Mouse (Mus musculus) CH12.LX (cell line): ENCODE data around the gene Acot13.

Experiments
- CHD1 ChIP-seq: IDR thresholded peaks from 2 replicates; pipeline ENCODE4 v1.6.1; 2012; ENCODE audit warnings: low read depth, low read length, improper control_type of control experiment, inconsistent platforms
- CTCF ChIP-seq, 2 experiments: IDR thresholded peaks in 1 of 2; conservative IDR thresholded peaks in 1 of 2; 2 replicates each; pipeline ENCODE4 v1.5.1; 2011 to 2012; ENCODE audit warnings: low read depth in 2 of 2, low read length in 2 of 2, improper control_type of control experiment in 1 of 2, inconsistent platforms in 1 of 2, mild to moderate bottlenecking in 1 of 2, moderate library complexity in 1 of 2
- EP300 ChIP-seq: IDR thresholded peaks from 2 replicates; pipeline ENCODE4 v1.6.1; 2011; ENCODE audit warnings: low read length, improper control_type of control experiment
- MEF2A ChIP-seq: IDR thresholded peaks from 2 replicates; pipeline ENCODE4 v1.6.1; 2014; ENCODE audit warnings: low read depth, mild to moderate bottlenecking, inconsistent platforms, low read length, improper control_type of control experiment, borderline replicate concordance
- NRF1 ChIP-seq: IDR thresholded peaks from 2 replicates; pipeline ENCODE4 v1.6.1; 2014; ENCODE audit warnings: low read depth, mild to moderate bottlenecking, inconsistent platforms, low read length, improper control_type of control experiment, moderate library complexity
- PAX5 ChIP-seq: IDR thresholded peaks from 2 replicates; pipeline ENCODE4 v1.6.1; 2012; ENCODE audit warnings: low read length, inconsistent platforms, mixed read lengths
- POLR2A ChIP-seq: IDR thresholded peaks from 2 replicates; pipeline ENCODE4 v1.6.1; 2011; ENCODE audit warnings: low read depth, mild to moderate bottlenecking, improper control_type of control experiment, low read length
- RCOR1 ChIP-seq: conservative IDR thresholded peaks from 2 replicates; pipeline ENCODE4 v1.6.1; 2012; ENCODE audit warnings: low read depth, mild to moderate bottlenecking, inconsistent platforms, low read length, improper control_type of control experiment
- SIN3A ChIP-seq: IDR thresholded peaks from 2 replicates; pipeline ENCODE4 v1.6.1; 2012; ENCODE audit warnings: low read length, improper control_type of control experiment, inconsistent platforms
- TCF12 ChIP-seq: IDR thresholded peaks from 2 replicates; pipeline ENCODE4 v1.6.1; 2014; ENCODE audit warnings: low read depth, mild to moderate bottlenecking, inconsistent platforms, low read length, improper control_type of control experiment
- USF1 ChIP-seq: IDR thresholded peaks from 2 replicates; pipeline ENCODE4 v1.6.1; 2014; ENCODE audit warnings: low read depth, mild to moderate bottlenecking, inconsistent platforms, low read length, improper control_type of control experiment
- ZC3H11A ChIP-seq: IDR thresholded peaks from 2 replicates; pipeline ENCODE4 v1.6.1; 2012; ENCODE audit warnings: low read depth, mild to moderate bottlenecking, inconsistent platforms, low read length, improper control_type of control experiment

DNA sequence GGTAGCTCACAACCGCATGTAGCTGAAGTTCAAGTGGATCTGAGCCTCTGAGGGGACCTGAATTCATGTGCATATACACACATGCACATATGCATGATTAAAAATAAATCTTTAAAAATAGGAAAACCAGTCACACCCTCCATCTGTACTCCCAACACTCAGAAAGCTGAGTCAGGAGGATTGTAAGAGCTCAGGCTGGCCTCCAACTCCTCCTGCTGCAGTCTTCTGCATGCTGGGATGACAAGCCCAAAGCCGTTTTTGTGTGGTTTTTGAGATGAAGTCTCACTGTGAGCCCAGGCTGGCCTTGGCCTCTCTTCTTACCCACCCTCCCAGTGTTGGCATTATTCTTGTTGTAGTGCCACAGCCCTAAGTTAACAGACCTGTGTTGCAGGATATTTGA, 53.3 kb downstream of the Acot13 start:
- TF ChIP-seq ZC3H11A = no peak
- TF ChIP-seq EP300 = no peak
- no peak for TF ChIP-seq CTCF (conservative IDR thresholded peaks at IDR 0.05 in 1 of 2, IDR thresholded peaks at IDR 0.05 in 1 of 2; ENCODE audit: low read depth in 2 of 2, low read length in 2 of 2)
- no peak for TF ChIP-seq CHD1
- no peak for TF ChIP-seq MEF2A
- no peak for TF ChIP-seq NRF1
- no peak for TF ChIP-seq RCOR1
- TF ChIP-seq TCF12 = no peak
- TF ChIP-seq USF1 = no peak
- TF ChIP-seq POLR2A = no peak
- TF ChIP-seq PAX5 = no peak
- no peak for TF ChIP-seq SIN3A
